Mouse (Mus musculus) testis, adult 2 months (tissue): ENCODE data around the gene Slc37a2.

Source experiments
- CTCF ChIP-seq: fragments of 200-500 bp; IDR thresholded peaks from 2 replicates; pipeline ENCODE4 v1.5.1; 2012; ENCODE audit warnings: low read depth, mild to moderate bottlenecking, inconsistent platforms, low read length, moderate library complexity; ENCODE audit not compliant: control insufficient read depth, insufficient read depth, insufficient replicate concordance
- POLR2A ChIP-seq: fragments of 200-500 bp; IDR thresholded peaks from 2 replicates; pipeline ENCODE4 v1.6.1; 2012; ENCODE audit warnings: low read depth, mild to moderate bottlenecking, inconsistent platforms, low read length, moderate library complexity; ENCODE audit not compliant: control insufficient read depth

DNA sequence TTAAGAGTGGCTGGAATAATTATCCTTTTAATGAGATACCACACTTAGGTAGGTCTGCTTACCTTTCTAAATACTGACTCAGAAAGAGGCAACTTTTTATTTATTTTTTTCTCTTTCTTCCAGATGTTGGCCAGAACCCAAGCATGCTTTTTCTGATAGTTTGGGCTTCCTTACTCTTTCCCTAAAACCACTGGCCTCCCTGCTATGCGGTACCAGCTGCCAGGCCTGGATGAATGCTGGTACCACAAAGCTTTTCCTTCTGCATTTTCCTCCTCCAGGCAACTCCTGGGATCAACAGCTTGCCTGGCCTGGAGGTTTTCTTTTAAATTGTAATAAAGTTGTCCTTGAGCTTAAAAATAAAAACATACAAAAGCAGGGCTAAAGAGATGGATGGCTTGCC is 30.0 kb downstream of the Slc37a2 start:
- TF ChIP-seq CTCF (no peak), POLR2A (no peak)
